ENCODE assay signal across 8 mouse cellular contexts in genomic region chr13:34342286-34342890, GRCm38 (mm10). TPM values are rescaled to one million over a fixed set of nuclear protein-coding genes. Genes with fewer than 3 reads are reported as not detected.
DNase-seq lines count a peak whose midpoint lies in the region; ATAC-seq and TF ChIP-seq lines count a peak whose summit lies in the region.

No protein-coding gene starts in this region.

- DNase-seq in cerebellum, adult 2 months, result no peak
- no peak for DNase-seq in cerebellum, adult 18-20 months
- no peak for DNase-seq in liver, embryonic 11.5 days (ENCODE audit: low spot score)
- no peak for DNase-seq in adrenal gland, postnatal 14 days
- no peak for DNase-seq in left cerebral cortex, postnatal 36 days (ENCODE audit: low spot score in 2 of 2)

- intact Hi-C loops in left cerebral cortex, postnatal 36 days (cut with DNase I), result loop anchor here (5.0 kb wide), 1 partner anchor 45 kb away; no protein-coding TSS in a partner anchor

- peaks cover 8% of the 10 kb centered on the region; the same call in 1 of the 2 replicates for H3K4me1 ChIP-seq in cerebellum, adult 2 months (ENCODE audit: control insufficient read depth, insufficient read depth, low read length)
- peaks cover 75% of the 10 kb centered on the region for H3K4me1 ChIP-seq in megakaryocyte, embryonic 14.5 days
- peaks cover 19% of the 10 kb centered on the region for H3K4me1 ChIP-seq in liver, embryonic 11.5 days (replicated peaks; ENCODE audit: control insufficient read depth, insufficient read depth, low read length)
- H3K4me1 ChIP-seq in stomach, embryonic 14.5 days (ENCODE audit: control insufficient read depth, insufficient read depth, low read length), result peaks cover 4% of the 10 kb centered on the region; the same call in 1 of the 2 replicates

- H3K9me3 ChIP-seq in megakaryocyte, embryonic 14.5 days, result no peaks in the 10 kb centered on the region
- no peaks in the 10 kb centered on the region for H3K9me3 ChIP-seq in liver, embryonic 11.5 days (ENCODE audit: control insufficient read depth, low read length)
- H3K9me3 ChIP-seq in stomach, embryonic 14.5 days (ENCODE audit: control insufficient read depth, low read depth, low read length), result no peaks in the 10 kb centered on the region

- no peak for ATAC-seq in megakaryocyte, adult 5-6 weeks (ENCODE audit: poor library complexity, severe bottlenecking)
- no peak for ATAC-seq in liver, embryonic 11.5 days (replicated peaks; ENCODE audit: low FRiP score)
- no peak for ATAC-seq in stomach, embryonic 14.5 days (ENCODE audit: insufficient number of reproducible peaks, insufficient read depth, low FRiP score, low read depth)

- peak overlapping the region; percentile 91 for H3K4me2 ChIP-seq in liver, embryonic 11.5 days
- H3K4me2 ChIP-seq in stomach, embryonic 14.5 days (replicated peaks; ENCODE audit: low read depth, low read length), result peak overlapping the region; percentile 25

- no peak for TF ChIP-seq CTCF in cerebellum, adult 2 months (IDR thresholded peaks at IDR 0.05; ENCODE audit: borderline replicate concordance, insufficient read depth, low read depth, low read length)

- peak overlapping the region; percentile 2 for H3K4me3 ChIP-seq in cerebellum, adult 2 months (replicated peaks; ENCODE audit: insufficient read depth, low read depth, low read length)
- H3K4me3 ChIP-seq in megakaryocyte, embryonic 14.5 days (replicated peaks), result peak overlapping the region; percentile 97
- peak overlapping the region; percentile 88 for H3K4me3 ChIP-seq in liver, embryonic 11.5 days (ENCODE audit: low read depth, low read length)
- no peak overlapping the region for H3K4me3 ChIP-seq in stomach, embryonic 14.5 days (ENCODE audit: low read depth, low read length)

- H3K36me3 ChIP-seq in megakaryocyte, embryonic 14.5 days (replicated peaks; ENCODE audit: low read length), result peaks cover 54% of the 10 kb centered on the region
- H3K36me3 ChIP-seq in liver, embryonic 11.5 days (ENCODE audit: control insufficient read depth, insufficient read depth, low read length), result no peaks in the 10 kb centered on the region
- H3K36me3 ChIP-seq in stomach, embryonic 14.5 days (ENCODE audit: control insufficient read depth, insufficient read depth, low read length), result no peaks in the 10 kb centered on the region

- peak overlapping the region; percentile 95 for H3K9ac ChIP-seq in liver, embryonic 11.5 days (ENCODE audit: low read depth, low read length)
- no peak overlapping the region for H3K9ac ChIP-seq in stomach, embryonic 14.5 days (replicated peaks; ENCODE audit: low read depth, low read length)

- 41% methylated on average over 6 of the region's 6 CpGs for WGBS in cerebellum, adult 2 months
- WGBS in liver, embryonic 11.5 days, result 59% methylated on average over 6 of the region's 6 CpGs
- WGBS in stomach, embryonic 14.5 days, result 79% methylated on average over 6 of the region's 6 CpGs

- TF ChIP-seq POLR2A in cerebellum, adult 2 months (IDR thresholded peaks at IDR 0.05; ENCODE audit: borderline replicate concordance, insufficient read depth, low read length), result no peak

- H3K27me3 ChIP-seq in cerebellum, adult 2 months (ENCODE audit: control insufficient read depth, insufficient read depth, low read length), result no peaks in the 10 kb centered on the region
- H3K27me3 ChIP-seq in megakaryocyte, embryonic 14.5 days (replicated peaks), result no peaks in the 10 kb centered on the region
- H3K27me3 ChIP-seq in liver, embryonic 11.5 days (replicated peaks; ENCODE audit: control insufficient read depth, insufficient read depth, low read length), result no peaks in the 10 kb centered on the region; the same call in 1 of the 2 replicates
- H3K27me3 ChIP-seq in stomach, embryonic 14.5 days (ENCODE audit: control insufficient read depth, insufficient read depth, low read length), result no peaks in the 10 kb centered on the region

- H3K27ac ChIP-seq in cerebellum, adult 2 months (ENCODE audit: insufficient read depth, low read length), result no peak overlapping the region
- peak overlapping the region; percentile 82; the same call in 1 of the 2 replicates for H3K27ac ChIP-seq in liver, embryonic 11.5 days (ENCODE audit: low read depth, low read length)
- H3K27ac ChIP-seq in stomach, embryonic 14.5 days (ENCODE audit: low read length), result no peak overlapping the region

RNA-seq across cellular contexts. Expression of gene Slc22a23, which starts 2.6 kb away (rescaled TPM):
- 43.9 and 44.9 TPM in 2 replicates for polyA plus RNA-seq in cerebellum, adult 2 months (2012; rRNA removed)
- 33.9 and 61.7 TPM in 2 replicates for polyA plus RNA-seq in megakaryocyte, embryonic 14.5 days (2012; ENCODE audit: insufficient read depth, low replicate concordance)
- total RNA-seq in megakaryocyte, adult 5-6 weeks (2015), result 0.65 and 1.0 TPM in 2 replicates
- total RNA-seq in megakaryocyte, adult 5-6 weeks (2017), result 0.22 and 2.7 TPM in 2 replicates
- polyA plus RNA-seq in liver, embryonic 11.5 days (2014; fragmentation: Nextera tagmentation; extraction: Ambion mirVana), result 11.0 and 11.6 TPM in 2 replicates
- polyA plus RNA-seq in stomach, embryonic 14.5 days (2014; fragmentation: Nextera tagmentation; extraction: Ambion mirVana), result 4.9 and 5.9 TPM in 2 replicates
- 7.8 and 11.3 TPM in 2 replicates for total RNA-seq in adrenal gland, postnatal 14 days (2021)
- 10 to 100 TPM; 50.0 to 59.4 TPM for total RNA-seq in left cerebral cortex, postnatal 36 days (2021)
